Mouse (Mus musculus): ENCODE data around the gene Atp1a1.

The Atp1a1 gene

DNA sequence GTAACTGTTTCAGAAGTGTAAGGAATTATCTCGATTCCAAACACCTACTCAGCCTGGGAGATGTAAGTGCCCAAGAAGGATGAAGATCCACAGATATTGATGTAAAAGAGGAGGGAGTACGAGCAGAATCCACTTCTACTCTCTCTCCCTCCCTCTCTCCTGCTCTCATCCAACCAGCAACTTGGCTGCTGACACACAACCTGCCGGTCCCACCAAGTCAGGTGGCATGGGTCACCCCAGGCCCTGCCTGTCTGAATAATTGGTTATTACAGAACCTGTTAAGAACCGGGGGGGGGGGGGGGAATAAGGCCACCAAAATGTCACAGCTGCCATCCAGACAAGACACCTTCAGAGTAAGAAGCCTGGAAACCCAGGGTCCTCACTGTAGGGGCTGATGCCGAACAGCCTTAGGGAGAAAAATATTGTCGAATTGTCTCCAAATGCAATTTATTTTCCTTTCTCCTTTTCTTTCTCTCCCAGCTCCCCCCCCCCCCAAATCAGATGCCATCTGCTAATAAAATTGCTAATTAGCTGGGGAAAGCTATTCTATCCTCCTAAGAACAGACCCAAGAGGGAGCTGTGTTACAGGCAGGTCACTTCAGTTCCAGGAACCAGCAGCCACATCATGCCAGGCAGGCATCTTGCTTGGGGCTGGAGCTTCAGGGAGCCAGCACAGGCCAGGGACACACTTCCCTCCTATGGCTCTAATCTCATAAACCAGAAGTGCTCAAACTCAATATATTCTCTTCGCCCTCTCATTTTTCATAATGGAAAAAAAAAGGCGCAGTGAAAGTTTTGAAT lies 6.7 kb upstream of the Atp1a1 start:
- no peak for DNase-seq (ENCODE audit: low read depth)

DNA sequence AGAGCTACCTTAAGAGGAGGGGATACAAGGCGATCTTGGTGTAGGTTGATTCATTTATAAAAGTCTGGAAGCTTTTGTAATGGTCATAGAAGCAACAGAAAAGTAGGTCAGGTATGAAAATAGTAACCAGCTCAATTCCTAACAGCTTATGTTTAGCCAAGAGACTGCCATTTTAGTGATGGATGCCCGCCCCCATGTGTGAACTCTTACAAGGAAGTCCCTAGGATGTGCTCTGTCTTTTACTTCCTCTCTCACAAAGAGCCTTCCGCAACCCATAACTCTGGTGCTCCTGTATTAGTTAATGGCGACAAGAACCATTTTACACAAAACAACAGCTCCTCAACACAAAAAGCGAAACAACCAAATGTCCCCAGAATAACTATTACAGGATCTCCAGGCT lies 4.8 kb upstream of the Atp1a1 start:
- no peak for DNase-seq (ENCODE audit: low read depth)

DNA sequence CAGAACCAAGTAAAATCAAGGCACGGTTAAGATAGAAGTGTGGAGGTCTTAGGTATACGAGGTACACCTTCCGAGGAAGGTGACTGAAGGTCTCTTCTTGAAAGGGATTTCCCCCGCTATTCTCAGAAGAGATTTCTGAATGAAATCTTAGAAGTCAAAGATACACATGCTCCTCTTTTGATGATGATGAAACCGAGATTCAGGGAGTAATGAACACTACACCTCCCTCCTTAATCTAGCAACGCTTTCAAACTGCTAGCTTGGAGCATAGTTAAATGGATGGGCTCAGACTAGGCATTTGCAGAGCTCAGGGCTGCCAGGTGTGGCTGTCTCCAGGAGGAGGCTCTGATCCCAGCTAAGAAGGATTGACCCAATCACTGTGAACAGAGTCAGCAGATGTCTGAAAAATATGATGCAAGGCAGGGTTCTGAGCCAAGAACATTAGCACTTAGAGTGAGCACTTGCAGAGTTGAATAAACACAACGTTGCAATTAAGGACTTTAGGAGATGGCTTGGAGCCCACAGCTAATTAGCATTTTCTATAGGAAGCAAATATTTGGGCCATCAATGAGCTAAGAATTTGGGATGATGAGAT lies 2.5 kb upstream of the Atp1a1 start:
- DNase-seq (ENCODE audit: low read depth): no peak

DNA sequence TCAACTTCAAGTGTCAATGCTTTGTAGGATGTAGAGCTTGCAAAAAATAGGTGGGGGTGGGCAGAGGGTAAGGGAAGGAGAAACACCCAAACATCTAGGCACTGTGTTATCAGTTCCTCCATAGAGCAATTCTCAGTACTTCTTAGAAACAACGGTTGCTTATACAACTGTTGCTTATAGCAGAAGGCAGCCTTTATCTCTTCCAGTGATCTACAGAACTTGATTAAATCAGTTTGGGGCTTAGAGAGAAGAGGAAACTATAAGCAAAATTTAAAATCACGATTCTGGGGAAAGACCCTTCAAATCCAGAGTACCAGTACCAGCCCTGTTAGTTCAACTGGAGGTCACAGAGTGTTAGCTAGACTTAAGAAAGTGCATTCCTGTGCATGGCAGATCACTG lies 1.2 kb upstream of the Atp1a1 start:
- DNase-seq (ENCODE audit: low read depth): no peak

DNA sequence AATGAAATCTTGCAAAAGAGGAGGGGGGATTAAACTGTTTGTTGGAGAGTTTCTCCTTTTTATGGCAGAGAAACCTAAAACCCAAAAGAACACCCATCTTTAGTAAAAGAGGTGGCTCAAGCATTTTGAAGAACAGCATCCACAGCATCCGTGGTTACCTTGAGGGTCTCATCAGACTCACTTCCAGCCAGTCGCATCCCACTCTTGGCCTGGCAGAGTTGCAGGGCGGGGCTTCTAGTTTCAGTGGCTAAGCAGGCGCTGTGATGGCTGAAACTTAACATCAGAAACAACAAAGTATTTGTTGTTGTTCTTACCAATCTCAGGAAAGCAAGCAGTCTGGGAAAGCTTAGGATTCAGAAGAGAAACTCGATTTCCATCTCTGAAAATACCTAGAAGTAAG lies 807 bp upstream of the Atp1a1 start:
- no peak for DNase-seq (ENCODE audit: low read depth)

DNA sequence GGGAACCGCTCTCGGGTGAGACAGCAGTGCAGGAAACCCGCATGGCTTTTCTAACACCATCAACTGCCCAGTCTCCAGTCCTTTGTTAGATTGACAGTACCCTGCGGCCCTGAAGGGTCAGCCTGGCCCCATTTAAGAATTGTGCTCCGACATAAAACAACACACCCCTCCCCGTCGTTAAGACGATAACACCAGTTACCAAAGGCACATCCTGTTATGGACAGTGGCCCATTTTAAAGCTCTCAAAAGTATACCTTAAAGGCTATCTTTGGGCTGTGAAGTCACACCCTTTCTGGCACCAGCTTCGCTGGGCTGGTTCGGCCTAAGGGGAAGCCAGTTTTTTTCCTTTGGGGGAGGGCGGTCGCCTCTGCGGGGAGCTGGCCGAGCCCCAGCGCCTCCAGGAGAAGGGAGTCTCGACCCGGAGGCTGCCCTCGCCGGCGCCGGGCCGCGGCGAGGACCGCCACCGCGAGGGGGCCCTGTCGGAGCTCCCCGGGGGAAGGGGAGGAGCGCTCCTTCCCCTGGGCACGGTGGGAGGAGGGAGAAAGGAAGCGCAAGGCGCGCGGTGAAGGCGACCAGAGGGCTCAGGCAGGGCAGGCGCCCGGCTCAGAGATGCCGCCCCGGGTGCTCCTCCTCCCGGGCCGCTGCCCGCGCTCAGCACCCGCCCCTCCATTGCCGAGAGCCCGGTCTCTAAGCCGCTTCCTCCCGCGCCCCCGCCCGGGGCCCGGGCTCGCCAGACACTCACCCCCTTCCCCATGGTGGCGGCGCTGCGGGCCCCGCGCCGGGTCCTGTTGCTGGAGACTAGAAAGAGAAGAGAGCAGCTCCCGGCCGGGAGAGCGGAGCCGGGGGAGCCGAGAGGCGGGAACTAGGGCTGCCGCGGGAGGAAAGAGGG lies 579 bp downstream of the Atp1a1 start:
- no peak for DNase-seq (ENCODE audit: low read depth)

DNA sequence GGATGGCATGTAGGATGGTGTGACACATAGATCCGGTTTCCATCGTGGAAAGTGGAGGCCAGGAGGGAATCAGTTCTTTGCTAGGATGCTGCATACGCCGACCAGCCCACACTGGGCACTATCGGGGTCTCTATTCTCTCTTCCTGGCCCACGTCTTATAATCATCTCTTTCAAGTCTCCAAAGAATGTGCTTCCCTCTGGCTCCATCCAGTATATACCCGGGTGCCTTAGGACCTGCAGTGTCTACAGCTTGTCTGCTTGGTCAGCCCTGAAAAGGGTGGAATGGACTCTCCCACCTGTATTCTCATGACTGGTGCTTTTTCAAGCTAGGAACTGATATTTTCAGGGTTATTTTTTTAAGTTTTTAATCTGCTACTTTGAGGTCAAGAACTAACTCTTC lies 1.3 kb downstream of the Atp1a1 start:
- no peak for DNase-seq (ENCODE audit: low read depth)

DNA sequence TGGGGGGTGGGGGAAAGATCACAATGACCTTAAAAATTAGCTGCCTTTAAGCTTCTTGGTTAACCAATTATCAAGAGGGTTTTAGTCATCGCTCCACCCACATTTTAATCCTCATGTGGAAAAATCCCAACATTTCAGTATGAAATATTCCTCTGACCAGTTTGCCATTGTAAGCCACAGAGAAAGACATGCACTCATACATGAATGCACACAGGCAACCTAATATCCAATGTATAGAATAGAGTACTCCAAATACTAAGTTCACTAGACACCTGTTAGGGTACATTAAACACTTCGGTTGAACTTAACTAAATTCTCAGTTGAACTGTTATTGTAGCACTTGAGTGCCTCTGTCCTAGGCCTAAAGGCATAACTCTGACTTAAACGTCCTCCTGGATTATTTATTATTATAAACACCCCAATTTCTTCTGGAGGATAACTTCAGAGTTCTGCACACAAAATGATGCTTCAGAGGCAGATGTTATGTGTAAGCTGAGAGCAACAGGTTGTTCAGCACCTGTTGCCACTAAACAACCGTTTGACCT lies 1.9 kb downstream of the Atp1a1 start:
- no peak for DNase-seq (ENCODE audit: low read depth)

DNA sequence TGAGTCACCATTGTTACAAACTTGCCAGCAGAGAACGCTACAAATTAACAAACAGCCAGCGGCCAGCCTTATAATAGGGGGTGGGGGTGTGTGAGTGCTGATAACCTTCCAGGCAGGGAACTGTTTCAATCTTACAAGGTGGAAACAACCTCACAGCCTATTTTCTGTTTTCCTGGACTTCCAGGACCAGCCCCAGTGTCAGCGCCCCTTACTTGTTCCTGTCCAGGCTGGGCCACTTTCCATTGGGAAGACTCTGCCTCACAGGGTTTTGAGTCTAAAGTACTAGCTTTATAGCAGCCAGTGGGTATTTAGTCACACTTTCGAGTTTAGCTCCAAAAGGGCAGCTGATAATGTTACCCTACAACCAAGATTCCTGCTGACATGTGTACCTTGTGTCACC lies 2.8 kb downstream of the Atp1a1 start:
- no peak for DNase-seq (ENCODE audit: low read depth)

DNA sequence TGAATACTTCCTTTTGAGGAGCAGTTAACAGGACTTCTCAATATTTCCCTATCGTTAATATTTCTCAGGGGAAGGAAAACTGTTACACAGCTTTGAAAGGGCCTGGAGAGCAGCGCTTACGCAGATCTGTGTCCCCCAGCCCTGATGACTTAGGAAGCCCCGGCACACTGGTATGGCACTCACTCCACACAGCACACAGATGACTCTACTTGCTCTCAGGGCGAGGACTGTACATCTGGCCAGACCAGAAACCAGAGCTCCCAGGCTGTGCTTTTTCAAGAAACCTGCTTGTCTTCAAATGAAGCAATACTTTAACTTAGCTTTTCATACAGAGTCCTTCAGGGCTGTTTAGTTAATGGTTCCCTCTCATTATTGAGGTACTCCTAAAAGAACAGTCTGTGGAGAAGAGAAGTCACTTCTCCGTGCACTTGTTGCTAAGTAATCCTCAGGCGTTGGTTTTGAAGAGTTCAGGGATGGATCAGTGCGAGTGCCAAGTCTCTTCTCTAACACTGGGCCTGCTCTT lies 3.4 kb downstream of the Atp1a1 start:
- DNase-seq (ENCODE audit: low read depth): no peak

DNA sequence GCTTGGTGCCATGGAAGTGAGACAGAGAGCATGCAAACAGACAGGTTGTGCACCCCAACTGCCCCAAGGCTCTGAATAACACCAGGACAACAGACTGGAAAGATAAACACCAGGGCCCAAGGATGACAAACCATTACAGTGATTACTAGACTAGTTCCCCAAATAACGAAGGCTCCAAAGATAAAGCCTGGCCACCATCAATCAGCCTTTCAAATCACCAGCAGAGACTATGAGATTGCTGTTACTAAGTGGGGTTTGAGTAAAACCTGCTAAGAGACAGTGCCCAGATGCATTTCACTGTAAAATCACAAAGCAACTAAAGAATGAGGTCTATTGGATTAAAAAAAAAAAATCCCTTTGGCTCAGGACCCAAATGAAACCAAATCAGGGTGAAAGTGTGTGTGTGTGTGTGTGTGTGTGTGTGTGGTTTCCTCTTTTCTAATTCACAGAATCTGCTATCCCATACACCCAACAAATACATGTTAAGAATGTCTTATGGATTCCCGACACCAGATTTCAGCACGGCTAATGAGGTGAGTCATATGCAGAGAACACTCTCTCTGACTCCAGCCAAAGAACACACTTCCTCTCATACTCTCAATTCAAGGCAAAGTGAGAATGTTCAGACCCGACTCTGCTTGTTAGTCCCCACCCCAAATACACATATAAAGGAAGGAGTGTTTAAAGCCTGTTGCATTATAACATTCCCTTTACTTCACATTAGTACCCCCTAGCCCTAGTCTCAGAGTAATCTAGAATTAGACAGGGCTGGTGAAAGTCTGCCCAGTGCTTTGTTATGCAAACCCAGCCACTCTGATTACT lies 4.4 kb downstream of the Atp1a1 start:
- DNase-seq (ENCODE audit: low read depth): no peak

DNA sequence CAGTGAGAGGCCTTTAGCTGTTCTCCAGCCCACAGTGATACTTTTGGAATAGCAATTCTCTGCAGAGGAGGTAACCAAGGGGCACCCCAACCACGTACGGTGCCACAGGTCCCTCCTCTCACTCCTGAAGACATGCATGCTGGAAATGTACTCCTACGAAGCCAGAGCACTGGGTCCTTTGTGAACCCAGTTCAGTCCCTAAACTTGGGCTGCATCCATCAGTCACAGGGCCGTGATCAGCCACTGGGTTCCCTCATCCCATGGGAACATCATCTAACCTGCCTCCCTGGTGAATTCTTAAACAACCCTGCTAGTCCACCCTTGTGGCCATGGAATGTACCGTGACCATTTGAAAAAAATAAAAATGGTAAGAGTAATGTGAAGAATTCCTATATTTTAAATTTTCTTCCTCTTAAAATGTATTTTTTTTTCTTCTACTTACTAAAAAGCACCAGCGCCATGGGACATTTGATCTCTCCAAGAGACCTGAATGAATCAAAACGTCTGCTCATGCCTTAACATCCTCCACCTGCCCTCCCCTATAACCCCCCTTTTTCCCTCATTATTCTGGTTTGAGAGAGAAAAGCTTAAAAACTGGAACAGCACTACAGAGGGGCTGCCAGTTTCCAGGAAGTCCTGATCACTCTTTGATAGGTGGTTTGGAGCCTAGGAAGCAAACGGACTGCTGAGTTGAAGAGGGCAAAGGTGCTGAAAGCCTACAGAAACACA lies 5.1 kb downstream of the Atp1a1 start:
- DNase-seq (ENCODE audit: low read depth): no peak

DNA sequence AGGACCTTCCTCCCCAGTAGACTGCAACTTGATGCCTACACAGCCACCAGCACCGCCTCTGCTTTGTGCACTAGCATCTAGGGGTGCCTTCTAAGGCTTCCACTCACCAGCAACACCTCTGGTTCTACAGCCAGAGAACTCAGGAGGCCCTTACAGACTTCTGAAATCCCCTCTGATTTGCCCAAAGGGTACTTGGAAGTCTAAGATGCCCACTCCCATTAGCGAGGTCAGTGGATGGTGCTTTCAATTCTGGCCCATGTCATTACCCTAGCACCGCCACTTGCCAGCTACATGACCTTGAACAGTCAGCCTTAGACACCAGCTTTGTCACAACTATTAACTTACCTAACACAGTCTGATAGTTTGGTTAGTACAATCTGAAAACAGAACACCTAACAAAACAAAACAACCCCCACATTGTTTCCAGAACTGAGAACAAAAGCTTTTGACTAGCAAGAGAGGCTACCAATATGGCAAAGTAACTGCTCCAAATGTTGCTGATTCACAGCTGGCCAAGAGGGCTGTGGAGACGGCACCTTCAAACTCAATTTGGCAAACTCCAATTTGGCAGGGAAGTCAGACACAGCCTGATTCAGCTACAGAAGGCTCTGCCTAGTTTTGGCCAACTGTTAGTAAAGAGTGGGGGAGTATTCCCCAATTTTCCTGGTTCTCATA lies 6.1 kb downstream of the Atp1a1 start:
- no peak for DNase-seq (ENCODE audit: low read depth)

DNA sequence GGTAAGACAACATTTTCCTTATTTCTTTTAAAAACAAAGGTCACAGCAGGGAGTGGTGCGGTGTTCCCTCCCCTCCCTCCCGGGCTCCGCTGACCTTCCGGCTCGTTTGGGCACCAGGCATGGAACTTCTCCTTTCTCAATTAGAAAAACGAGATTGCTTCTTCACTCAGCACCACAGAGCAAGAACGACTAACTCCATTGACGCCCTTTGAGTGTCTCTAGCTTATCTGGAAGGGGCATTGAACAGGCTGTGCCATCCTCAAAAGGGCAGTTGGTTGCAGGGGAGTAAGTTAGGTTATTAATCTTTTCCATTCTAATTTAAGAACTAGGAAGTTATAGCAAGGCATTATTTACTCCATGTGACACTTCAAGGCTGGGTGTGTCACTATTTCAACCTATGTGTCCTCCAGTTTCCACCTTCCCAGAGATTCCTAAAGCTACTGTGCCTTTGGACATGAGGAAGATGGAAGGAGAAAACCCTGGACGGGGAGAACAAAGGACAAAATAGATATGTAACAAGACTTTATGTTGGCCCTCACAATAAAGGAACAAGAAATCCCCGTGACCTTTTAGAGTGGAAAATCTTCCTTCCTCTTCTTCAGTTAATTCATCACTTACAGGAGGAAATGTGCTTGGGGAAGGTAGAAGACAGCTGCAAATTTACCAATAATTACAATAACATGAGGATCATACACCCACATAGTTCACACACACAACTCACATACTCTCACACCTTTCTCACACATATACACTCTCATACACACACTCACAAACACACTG lies 7.0 kb downstream of the Atp1a1 start:
- DNase-seq (ENCODE audit: low read depth): no peak

DNA sequence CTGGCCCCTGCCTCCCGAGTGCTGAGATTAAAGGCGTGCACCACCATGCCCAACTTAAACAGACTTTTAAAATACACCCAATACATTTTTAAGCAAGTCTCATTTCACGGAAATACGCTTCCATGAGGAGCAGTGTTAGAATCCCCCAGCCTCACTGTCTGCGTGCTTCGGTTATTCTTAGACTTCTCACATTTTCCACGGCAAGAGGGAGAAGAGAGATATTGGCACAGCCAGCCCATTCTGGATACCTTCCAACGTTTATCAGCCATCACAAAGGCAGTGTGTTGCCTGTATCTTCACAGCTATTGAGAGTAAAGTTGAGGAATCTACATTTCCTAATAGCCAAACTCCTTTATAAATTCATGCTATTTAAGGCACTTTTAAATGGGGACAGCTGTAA lies 7.8 kb downstream of the Atp1a1 start:
- no peak for DNase-seq (ENCODE audit: low read depth)

DNA sequence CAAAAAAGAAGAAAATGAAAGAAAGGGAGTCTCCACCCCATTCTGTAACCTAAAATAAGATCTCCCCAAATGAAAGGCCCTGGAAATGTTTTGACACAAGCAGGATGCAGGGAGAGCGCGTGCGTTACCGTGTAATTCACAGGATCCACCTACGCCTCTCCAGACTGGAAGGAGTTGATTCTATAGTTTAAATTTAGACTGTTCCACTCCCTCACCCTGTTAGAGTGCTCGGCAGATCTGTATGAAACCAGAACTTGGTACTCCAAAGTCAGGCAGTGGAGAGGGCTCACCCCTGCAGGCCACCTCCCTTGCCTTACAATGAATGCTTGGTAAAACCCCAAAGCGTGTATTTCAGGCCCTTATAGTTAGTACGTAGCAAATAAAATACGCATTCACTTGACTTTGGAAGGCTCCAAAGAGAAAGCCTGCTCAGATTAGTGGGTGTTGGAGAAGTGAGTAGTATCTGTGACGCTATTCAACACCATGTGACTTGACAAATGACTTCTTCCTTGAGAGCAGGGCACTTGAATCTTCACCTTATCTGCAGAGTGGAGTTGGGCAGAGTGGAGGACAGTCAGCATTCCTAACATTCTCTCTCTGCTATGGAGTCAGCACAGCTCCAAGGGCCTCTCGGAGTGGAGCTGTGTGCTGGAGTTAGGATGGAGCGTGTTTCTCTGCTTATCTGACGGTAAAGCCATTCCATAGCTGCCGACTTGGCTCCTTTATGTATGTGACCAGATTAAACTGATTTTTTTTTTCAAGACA lies 8.4 kb downstream of the Atp1a1 start:
- DNase-seq (ENCODE audit: low read depth): no peak

DNA sequence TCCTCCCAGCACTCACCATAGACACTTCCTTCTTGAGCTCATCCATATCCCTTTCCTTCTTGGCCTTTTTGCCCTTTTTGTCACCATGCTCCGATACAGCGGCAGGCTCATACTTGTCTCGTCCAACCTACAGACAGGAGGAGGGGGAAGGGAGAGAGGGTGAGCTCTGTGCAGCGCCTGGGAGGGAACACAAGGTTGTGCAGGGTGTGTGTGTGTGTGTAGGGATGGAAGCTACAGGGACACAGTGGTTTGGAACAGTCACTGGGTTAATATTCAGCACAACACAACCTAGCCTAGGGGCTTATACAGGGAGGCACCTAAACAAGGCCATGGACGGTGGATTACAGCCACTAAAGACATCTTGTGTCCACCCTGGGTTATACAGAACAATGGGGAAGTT lies 9.5 kb downstream of the Atp1a1 start:
- DNase-seq (ENCODE audit: low read depth): no peak

DNA sequence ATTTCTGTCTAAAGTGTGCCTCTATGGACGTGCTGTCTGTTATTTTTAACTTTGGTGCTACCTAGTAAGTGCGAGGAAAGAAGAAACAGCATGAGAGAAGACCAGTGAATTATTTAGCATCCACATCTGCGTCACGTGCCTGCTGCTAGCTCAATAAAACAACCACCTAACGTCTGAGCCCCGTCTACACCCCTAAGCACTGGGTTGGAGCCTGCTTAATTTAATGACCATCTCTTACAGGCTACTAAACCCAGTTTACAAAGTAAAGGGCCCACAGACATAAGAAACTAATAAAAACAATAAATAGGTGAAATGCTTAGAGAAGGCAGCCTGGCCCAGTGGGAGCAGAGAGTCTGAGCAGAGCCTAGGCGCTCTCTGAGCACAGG lies 11.2 kb downstream of the Atp1a1 start:
- no peak for DNase-seq (ENCODE audit: low read depth)

Data from fibroblast of lung, adult 2 months (primary cell).